Mouse (Mus musculus): Measurements from ENCODE around the gene Calml4.

- TF ChIP-seq CTCF (IDR thresholded peaks at IDR 0.05; ENCODE audit: borderline replicate concordance, control insufficient read depth, extremely low read depth, insufficient read depth, low read length, poor library complexity) (no peak), POLR2A (IDR thresholded peaks at IDR 0.05; ENCODE audit: control insufficient read depth, extremely low read depth, insufficient read depth, low read length, poor library complexity) (no peak)
Measured at GRCm38 (mm10) chr9:62905039-62905438, 47.2 kb downstream of the Calml4 start.

All from thymus, adult 2 months (tissue).